Mouse (Mus musculus) right cerebral cortex, postnatal 36 days (tissue): ENCODE results near the gene Ubp1.
"Not testable (repeated sequence)": the region's sequence is repeated elsewhere in the genome, so short reads cannot be mapped to it uniquely, and the experiment has no call there.

Experiments used
- DNase-seq, 2 experiments: peaks; one replicate each; pipeline ENCODE4 v3.0.0; 2022; ENCODE audit warnings: low spot score in 2 of 2, mixed read lengths in 1 of 2

Gene Ubp1

DNA sequence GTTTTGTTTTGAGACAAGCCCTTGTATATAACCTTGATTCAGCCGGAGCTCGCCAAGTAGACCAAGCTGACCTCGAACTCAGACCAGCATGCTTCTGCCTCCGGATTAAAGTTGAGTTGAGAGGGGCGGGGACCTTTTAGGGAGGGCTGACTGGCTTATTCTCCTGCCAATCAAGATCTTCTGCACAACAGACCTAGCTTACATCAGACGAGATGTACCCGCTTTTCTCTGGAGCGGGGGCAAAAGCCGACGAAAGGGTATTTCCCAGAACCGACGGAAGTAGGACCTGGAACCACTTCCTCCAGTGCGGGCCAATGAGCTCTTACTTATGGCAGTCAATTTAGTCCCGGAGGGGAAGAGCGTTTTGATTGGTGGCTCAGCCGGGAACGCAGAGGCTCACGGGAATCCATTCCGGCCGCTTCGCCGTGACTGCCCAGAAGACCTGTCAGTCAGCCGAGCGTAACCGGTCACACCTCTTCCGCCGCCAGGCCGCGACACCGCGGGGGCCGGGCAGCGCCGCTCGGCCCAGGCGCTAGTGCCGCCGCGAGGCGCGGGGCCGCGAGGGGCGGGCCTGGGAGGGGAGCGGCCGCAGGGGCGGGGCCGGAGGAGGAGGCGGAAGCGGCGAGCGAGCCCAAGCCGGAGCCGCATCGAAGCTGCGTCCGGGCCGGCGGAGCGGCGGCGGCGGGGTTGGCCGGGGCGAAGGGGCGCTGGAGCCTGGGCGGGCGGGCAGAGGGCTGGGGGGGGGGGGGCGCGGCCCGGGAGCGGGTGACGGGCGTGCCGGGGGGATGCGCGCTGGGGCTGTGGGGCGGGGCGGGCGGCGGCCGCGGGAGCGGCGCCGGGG lies at the start of gene Ubp1:
Gene Ubp1 (plus strand): TSS at position 401 of the 841 bp plus-strand sequence.
- DNase-seq = peak; percentile 97 to 99

GRCm38 (mm10) chr9:113894903-113895302 lies 35.8 kb upstream of the Ubp1 start:
- DNase-seq = no peak

DNA sequence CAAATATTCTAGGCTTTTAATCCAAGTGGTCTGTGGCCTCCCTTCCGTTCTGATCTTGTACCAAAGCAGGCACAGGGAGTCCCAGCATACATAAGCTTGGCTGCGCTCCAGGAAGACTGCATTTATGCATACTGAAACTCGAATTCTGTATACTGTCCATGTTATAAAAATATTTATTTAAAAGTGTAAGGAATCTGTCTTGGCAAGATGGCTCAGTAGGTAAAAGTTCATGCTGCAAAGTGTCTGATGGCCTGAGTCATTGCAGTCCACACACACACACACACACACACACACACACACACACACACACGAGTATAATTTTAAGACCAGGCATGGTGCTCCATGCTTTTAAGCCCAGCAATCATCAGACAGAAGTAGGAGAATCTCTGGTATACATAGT lies 27.6 kb upstream of the Ubp1 start:
- peak in 1 of 2 experiments; percentile 18 for DNase-seq

DNA sequence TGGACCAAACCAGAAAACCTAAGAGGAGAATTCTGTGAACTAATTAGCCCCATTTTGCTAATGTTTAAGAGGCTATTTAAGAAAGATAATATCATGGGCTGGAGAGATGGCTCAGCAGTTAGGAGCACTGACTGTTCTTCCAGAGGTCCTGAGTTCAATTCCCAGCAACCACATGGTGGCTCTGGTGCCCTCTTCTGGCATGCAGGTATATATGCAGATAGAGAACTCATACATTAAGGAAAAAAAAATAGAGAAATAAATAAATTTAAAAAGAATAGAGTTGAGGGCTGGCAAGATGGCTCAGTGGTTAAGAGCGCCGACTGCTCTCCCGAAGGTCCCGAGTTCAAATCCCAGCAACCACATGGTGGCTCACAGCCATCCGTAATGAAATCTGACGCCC lies 26.4 kb upstream of the Ubp1 start:
- not testable (repeated sequence) for DNase-seq

- DNase-seq = no peak
These were observed 14.9 kb upstream of the Ubp1 start for GRCm38 (mm10) chr9:113915789-113916188.

- DNase-seq = no peak
These were observed 8.1 kb upstream of the Ubp1 start for GRCm38 (mm10) chr9:113922677-113923076.

DNA sequence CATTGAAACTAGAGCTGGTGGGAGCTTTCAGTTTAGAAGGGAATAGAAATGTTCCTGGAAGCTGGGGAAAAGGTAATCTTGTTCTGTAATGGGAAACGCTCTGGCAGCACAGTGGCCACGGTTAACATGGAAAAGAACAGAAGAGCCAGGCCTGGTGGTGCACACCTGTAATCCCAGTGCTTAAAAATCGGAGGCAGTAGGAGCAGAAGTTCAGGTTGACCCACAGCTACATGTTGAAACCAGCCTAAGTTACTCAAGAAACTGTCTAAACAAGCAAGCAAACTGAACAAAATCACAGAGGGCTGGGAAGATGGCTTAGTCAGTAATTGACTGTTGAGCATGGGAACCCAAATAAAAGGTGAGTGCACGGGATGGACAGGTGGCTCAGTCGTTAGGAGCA lies 5.9 kb upstream of the Ubp1 start:
- DNase-seq = no peak

DNA sequence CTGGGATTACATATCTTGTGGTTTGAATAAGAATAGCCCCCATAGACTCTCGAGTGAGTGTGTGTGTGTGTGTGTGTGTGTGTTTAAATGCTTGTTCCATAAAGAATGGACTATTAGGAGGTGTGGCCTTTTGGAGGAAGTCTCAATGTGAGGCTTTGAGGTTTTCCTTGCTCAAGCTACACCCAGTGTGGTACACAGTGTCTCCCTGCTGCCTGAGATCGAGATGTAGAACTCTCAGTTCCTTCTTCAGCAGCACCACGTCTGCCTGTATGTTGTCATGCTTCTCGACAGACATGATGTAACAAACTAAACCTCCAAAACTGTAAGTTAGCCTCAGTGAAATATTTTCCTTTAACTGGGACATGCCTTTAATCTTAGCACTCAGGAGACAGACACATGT lies 2.1 kb upstream of the Ubp1 start:
- DNase-seq = no peak

GRCm38 (mm10) chr9:113929676-113930075 lies 1.1 kb upstream of the Ubp1 start:
- DNase-seq = no peak

GRCm38 (mm10) chr9:113931375-113932099 lies 803 bp downstream of the Ubp1 start:
- DNase-seq = no peak

DNA sequence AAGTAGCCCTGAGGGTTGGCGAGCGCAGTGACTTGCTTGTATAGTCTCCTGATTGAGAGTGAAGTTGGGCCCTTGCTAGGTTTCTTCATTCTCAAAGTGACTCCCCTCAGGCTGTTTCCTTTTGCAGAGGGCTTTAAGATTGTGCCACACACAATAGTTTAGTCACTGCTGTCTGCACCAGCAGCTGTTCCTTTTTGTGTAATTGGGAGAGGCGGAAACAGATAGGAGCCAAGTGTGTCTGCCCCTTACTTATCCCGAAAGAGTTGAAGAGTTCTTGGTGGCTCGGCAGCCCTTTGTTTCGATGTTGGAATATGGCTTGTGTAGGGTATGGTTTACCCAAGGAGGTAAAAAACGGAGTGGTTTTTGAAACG lies 1.4 kb downstream of the Ubp1 start:
- DNase-seq = no peak

GRCm38 (mm10) chr9:113932501-113932900 lies 1.8 kb downstream of the Ubp1 start:
- DNase-seq = no peak

DNA sequence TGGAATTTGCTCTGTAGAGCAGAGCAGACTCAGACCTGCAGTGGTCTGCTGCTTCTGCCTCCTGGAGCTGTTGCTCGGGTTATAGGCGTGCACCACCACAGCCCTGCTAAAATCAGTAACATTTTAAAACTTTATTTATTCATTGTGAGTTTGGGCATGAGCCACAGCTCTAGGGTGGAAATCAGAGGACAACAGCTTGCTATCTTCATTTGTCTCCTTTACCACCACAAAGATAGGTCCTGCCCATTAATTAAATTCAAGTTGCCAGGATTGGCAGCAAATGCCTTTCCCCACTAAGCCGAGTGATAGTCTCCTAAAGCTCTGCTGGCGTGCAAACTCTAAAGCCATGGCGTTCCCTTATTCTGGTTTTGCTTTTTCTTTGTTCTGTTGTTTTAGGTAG lies 4.9 kb downstream of the Ubp1 start:
- DNase-seq = no peak

DNA sequence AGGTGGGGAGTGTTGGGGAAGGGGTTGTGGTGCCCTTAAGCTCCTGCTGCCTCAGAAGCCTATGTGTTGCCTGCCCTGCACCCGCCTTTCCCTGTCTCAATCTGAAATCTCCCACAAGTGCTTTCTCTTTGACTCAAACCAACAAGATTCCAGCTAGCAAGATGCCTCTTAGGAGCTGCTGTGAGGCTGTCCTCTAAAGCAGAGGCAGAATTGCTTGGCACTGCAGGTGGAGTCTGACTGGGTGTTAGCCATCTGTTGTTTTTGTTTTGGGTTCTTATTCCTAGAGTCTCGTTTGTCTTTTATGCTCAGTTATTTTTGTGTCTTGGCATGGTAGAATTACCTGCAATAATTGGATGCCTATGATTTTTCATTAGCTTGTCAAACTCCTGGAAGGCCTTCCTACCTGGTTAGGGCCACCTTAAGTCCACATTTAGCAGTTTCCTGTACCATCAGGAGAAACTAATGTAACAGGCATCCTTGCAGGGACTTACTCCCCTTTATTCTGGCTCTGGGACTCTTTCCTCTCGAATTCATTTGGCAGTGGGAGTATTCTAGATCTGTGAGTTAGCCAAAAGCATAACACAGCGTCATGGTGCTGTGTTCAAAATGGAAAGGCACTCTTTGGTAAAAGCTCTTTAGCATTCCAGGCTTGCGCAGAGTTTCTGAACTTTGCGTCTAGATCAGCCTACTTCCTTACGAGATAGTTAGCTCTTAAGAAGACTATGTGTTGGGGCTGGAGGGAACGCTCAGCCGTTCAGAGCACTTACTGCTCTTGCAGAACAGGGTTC lies 8.5 kb downstream of the Ubp1 start:
- no peak for DNase-seq

DNA sequence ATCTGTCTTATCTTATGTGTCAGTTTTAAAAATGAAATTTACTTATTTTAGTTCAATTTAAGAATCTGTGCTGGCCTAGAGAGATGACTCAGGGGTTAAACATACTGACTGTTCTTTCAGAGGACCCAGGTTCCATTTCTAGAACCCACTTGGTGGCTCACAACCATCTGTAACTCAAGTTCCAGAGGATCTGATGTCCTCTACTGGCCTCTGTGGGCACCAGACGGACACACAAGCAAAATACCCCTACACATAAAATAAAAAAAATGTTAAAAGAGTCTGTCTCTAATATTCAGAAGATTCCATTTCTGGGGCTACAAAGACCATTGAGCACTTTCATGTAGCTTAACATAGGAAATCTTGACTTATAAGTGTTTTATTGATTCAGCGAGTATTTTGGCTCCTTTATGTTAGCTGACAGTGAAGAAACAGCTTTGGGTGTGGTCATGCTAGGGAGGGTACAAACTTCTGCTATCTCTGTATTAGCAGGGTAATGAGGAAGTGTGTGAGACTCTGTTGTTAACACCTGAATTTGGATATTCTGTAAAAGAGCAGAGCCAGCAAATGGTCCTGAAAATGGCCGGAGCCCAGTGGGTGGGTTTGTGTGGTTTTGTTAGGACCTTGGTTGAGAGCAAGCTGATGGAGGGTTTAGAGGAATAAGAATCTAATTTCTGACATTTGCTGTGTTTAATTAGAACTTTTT lies 10.5 kb downstream of the Ubp1 start:
- DNase-seq = no peak

GRCm38 (mm10) chr9:113943372-113943771 lies 12.6 kb downstream of the Ubp1 start:
- no peak for DNase-seq

- DNase-seq = no peak
These were observed 16.5 kb downstream of the Ubp1 start for GRCm38 (mm10) chr9:113947216-113947615.

DNA sequence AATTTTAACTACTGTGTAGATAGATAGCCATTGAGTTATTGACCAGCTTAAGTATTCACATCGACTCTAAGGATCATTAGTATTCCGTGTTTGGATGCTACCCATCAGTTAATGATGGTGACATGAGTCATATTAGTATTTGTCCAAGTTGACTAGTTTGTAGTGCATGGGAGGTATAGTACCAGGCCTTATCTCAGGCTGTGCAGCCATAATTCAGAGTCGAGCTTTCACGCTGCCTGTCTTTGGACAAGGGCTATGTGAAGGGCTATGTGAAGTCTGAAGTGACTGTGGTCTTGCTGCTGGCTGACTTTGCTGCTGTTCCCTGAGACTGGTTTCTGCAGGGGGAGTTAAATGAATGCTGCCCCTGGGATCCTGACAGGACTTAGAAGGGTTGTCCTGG lies 27.0 kb downstream of the Ubp1 start:
- DNase-seq = no peak

- DNase-seq = no peak
These were observed 33.0 kb downstream of the Ubp1 start for GRCm38 (mm10) chr9:113963718-113964117.

GRCm38 (mm10) chr9:113964415-113964814 lies 33.7 kb downstream of the Ubp1 start:
- DNase-seq = no peak

- no peak for DNase-seq
These were observed 36.1 kb downstream of the Ubp1 start for GRCm38 (mm10) chr9:113966838-113967237.

- no peak for DNase-seq
These were observed 38.2 kb downstream of the Ubp1 start for GRCm38 (mm10) chr9:113968967-113969366.
